Mouse (Mus musculus): ENCODE results near the gene Fam120b. TPM values are rescaled to one million over a fixed set of nuclear protein-coding genes. Genes with fewer than 3 reads are reported as not detected.

The Fam120b gene
- total and polyA plus RNA-seq, 2 experiments from 2014 or later: 35.8 to 40.6 TPM

DNA sequence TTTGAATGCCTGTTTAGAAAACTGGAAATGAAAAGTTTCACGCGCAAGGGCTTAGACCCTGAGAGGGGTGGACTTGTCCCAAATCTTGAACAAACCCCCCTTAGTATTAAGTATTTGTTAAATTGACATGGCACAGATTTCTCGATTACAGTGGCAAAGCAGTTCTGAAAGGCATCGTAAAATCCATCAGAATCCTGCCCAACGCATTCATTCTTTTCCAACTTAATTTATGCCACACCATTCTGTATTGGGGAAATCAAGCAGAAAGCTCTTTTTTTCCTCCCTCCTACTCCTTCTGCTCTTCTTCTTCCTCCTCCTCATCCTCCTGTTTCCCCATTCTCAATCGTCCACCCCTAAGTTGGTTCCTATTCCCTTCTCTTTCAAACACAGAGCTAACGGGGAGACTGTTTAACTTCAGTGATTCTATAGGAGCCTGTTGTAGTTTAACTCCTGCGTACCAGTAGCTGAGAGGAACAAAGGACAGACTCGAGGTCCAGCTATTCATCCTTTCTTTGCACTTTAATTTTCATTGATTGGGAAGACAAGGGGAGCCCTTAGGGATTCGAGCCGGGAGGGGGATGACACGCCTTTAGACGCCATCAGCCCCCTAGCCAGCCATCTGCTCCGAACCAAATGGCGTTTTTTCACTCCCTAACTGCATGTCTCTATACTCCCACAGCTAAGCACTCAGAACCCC, 17.4 kb upstream of the Fam120b start:
- no peak for ATAC-seq (ENCODE audit: low FRiP score)
- Histone ChIP-seq H3K27me3 (ENCODE audit: insufficient read depth, low read length) (0 out of 2 replicates have a peak, but pooled peaks cover 4% of the 10 kb centered on the region), H3K9ac (replicated peaks; ENCODE audit: low read length, poor library complexity, severe bottlenecking) (no peak overlapping the region), H3K4me3 (ENCODE audit: low read depth, low read length) (no peak overlapping the region), H3K27ac (ENCODE audit: low read depth, low read length) (no peak overlapping the region), H3K36me3 (ENCODE audit: insufficient read depth, low read length) (no peaks in the 10 kb centered on the region), H3K4me1 (ENCODE audit: insufficient read depth, low read length) (peaks cover 13% of the 10 kb centered on the region), H3K9me3 (ENCODE audit: low read length) (no peaks in the 10 kb centered on the region), H3K4me2 (ENCODE audit: low read depth, low read length, poor library complexity, severe bottlenecking) (no peak overlapping the region)
- WGBS: 5% methylated on average over 15 of the region's 15 CpGs
- no peak for TF ChIP-seq CTCF (IDR thresholded peaks at IDR 0.05)
- DNase-seq (ENCODE audit: low spot score): no peak

DNA sequence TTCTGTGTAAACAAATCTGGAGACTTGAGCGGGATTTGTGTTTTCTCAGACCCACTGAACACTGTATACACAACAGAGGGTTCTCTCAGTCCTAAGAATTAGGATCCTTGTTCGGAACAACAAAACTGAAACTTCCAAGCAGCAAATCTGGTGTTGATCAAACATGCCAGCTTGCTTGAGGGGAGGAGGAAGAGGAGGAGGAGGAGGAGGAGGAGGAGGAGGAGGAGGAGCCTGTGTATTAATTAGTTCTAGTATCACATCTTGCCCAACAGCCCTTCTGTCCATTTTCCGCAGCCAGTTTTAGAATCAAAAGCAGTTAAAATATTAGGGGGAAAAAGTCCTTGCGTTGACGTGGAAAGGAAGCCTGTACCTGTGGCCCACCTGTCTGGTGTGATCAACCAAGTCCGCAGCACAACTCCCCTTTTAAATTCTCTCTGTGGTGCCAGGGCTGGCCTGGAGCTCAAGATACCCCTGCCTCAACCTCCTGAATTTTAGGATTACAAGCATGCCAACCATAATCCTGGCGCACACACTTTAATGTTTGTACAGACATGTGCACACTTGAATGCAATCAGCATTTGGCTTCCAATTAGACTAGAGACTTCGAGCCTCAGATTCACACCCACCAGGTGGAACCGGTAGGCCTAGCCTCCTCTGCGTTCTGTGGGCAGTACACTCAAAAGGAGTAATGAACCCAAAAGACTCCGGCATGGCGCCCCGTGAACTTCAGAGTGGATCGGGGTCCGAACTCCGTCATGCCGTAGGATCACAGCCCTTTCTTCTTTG, 16.1 kb upstream of the Fam120b start:
- Histone ChIP-seq H3K4me3 (ENCODE audit: low read depth, low read length) (peak overlapping the region; percentile 40), H3K27me3 (ENCODE audit: insufficient read depth, low read length) (0 out of 2 replicates have a peak, but pooled peaks cover 4% of the 10 kb centered on the region), H3K27ac (ENCODE audit: low read depth, low read length) (no peak overlapping the region), H3K4me2 (ENCODE audit: low read depth, low read length, poor library complexity, severe bottlenecking) (peak overlapping the region; percentile 93), H3K9ac (replicated peaks; ENCODE audit: low read length, poor library complexity, severe bottlenecking) (peak overlapping the region; percentile 24; the same call in 1 of the 2 replicates), H3K36me3 (ENCODE audit: insufficient read depth, low read length) (no peaks in the 10 kb centered on the region), H3K9me3 (ENCODE audit: low read length) (no peaks in the 10 kb centered on the region), H3K4me1 (ENCODE audit: insufficient read depth, low read length) (peaks cover 13% of the 10 kb centered on the region)
- no peak for ATAC-seq (ENCODE audit: low FRiP score)
- DNase-seq (ENCODE audit: low spot score): no peak
- WGBS: 11% methylated on average over 17 of the region's 17 CpGs
- no peak for TF ChIP-seq CTCF (IDR thresholded peaks at IDR 0.05)

DNA sequence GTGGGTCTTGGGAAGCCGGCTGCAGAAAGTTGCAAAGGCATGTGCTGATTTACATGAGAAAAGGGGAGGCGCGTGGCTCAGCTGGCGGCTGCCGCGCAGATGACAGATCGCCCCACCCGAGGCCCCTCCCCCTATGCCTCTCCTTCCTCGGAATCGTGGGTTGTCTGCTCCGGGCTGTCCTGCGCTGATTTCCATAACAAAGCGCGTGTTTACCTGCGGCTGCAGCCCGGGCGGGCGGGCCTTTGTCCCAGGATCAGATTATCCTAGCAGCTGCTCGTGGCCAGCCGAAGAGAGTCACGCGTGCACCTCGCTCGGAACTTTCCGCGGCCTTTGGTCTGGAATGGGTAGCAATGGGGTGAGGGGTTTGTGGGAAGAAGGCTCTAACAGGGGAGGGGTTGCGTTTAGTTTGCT, 15.4 kb upstream of the Fam120b start:
- ATAC-seq (ENCODE audit: low FRiP score) (no peak), DNase-seq (ENCODE audit: low spot score) (no peak)
- no peak overlapping the region for H3K27ac ChIP-seq (ENCODE audit: low read depth, low read length)
- under 1% methylated on average over 27 of the region's 27 CpGs for WGBS
- H3K9me3 ChIP-seq (ENCODE audit: low read length): no peaks in the 10 kb centered on the region
- peak overlapping the region; percentile 93 for H3K4me2 ChIP-seq (ENCODE audit: low read depth, low read length, poor library complexity, severe bottlenecking)
- peaks cover 13% of the 10 kb centered on the region for H3K4me1 ChIP-seq (ENCODE audit: insufficient read depth, low read length)
- no peak for TF ChIP-seq CTCF (IDR thresholded peaks at IDR 0.05)
- peak overlapping the region; percentile 24 for H3K9ac ChIP-seq (replicated peaks; ENCODE audit: low read length, poor library complexity, severe bottlenecking)
- H3K27me3 ChIP-seq (ENCODE audit: insufficient read depth, low read length): 0 out of 2 replicates have a peak, but pooled peaks cover 4% of the 10 kb centered on the region
- peak overlapping the region; percentile 40 for H3K4me3 ChIP-seq (ENCODE audit: low read depth, low read length)
- H3K36me3 ChIP-seq (ENCODE audit: insufficient read depth, low read length): no peaks in the 10 kb centered on the region

DNA sequence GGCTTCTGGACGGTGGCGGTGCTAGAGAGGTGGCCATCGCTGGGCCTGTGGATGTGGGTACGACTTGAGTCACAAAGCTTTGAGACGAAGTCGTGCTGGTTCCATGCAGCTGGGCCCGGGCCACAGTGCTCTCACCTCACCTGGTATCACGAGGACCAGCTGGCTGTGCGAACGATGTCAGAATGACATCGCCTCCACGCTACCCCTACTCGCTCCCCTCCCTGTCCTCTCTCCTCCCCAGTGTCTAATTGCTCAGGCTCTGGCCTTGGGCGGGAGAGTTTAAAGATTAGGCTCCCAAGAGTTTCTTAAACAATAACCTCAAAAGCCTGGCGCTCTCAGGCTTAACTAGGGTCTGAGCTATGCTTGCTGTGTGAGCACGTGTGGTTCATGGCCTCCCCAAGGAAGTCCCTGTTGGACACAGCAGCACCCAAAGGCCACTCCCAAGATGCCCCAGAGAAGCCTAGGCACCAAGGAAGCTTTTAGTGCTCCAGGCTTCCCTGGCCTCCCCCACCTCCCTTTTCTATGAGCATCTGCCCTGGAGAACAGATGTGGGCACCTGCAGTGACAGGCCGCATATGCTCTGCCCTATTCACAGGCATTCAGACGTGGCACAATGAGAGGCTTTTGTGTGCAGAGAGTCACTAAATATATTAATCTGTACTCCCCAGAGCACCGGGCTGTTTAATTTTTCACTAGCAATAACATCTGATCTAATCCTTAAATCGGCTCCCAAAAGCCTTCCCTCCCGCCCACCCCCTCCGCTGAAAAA, 14.7 kb upstream of the Fam120b start:
- no peak for TF ChIP-seq CTCF (IDR thresholded peaks at IDR 0.05)
- peak overlapping the region; percentile 24; the same call in 1 of the 2 replicates for H3K9ac ChIP-seq (replicated peaks; ENCODE audit: low read length, poor library complexity, severe bottlenecking)
- H3K4me2 ChIP-seq (ENCODE audit: low read depth, low read length, poor library complexity, severe bottlenecking): peak overlapping the region; percentile 93
- no peaks in the 10 kb centered on the region for H3K36me3 ChIP-seq (ENCODE audit: insufficient read depth, low read length)
- H3K27ac ChIP-seq (ENCODE audit: low read depth, low read length): no peak overlapping the region
- ATAC-seq (ENCODE audit: low FRiP score) (no peak), DNase-seq (ENCODE audit: low spot score) (no peak)
- 5% methylated on average over 22 of the region's 22 CpGs for WGBS
- peak overlapping the region; percentile 40 for H3K4me3 ChIP-seq (ENCODE audit: low read depth, low read length)
- 0 out of 2 replicates have a peak, but pooled peaks cover 4% of the 10 kb centered on the region for H3K27me3 ChIP-seq (ENCODE audit: insufficient read depth, low read length)
- H3K9me3 ChIP-seq (ENCODE audit: low read length): no peaks in the 10 kb centered on the region
- peaks cover 13% of the 10 kb centered on the region for H3K4me1 ChIP-seq (ENCODE audit: insufficient read depth, low read length)

DNA sequence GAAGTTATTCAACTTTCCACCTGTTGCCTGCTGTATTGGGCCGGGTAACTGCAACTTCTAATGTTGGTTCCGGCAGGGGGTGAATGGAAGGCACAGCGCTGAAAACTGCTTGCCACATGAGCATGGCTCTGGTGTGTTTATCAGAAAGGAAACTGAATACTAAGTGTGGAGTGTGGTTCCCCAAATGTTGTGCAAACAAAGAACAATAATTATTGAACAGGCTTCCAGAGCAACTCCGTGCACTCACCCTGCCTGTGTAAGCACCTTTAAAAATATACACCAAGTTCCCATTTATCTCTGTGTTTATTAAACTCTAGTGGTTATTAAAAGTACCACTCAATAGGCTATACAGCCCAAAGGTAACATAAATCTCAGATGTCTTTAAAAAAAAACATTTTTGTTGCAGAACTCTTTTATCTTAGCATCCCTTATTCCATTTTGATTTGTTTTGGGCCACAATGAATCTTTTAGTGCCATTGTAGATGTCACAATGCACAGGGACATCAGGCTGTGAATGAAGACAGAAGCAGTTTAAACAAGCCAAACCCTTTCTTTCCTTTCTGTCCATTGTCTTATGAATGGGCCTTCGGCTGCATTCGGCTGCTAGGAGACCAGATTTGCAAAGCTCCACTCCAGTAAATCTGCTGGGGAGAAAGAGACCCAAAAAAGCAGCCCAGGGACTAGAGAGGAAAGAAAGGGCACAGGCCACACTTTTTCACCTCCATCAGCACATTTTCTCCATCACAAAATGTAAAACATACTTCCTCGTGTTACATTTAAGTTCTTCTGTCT, 13.9 kb upstream of the Fam120b start:
- H3K9me3 ChIP-seq (ENCODE audit: low read length): no peaks in the 10 kb centered on the region
- H3K4me3 ChIP-seq (ENCODE audit: low read depth, low read length): no peak overlapping the region
- ATAC-seq (ENCODE audit: low FRiP score): no peak
- no peak for TF ChIP-seq CTCF (IDR thresholded peaks at IDR 0.05)
- H3K36me3 ChIP-seq (ENCODE audit: insufficient read depth, low read length): no peaks in the 10 kb centered on the region
- H3K9ac ChIP-seq (replicated peaks; ENCODE audit: low read length, poor library complexity, severe bottlenecking): no peak overlapping the region
- DNase-seq (ENCODE audit: low spot score): no peak
- WGBS: 15% methylated on average over 7 of the region's 7 CpGs
- 0 out of 2 replicates have a peak, but pooled peaks cover 7% of the 10 kb centered on the region for H3K27me3 ChIP-seq (ENCODE audit: insufficient read depth, low read length)
- H3K4me2 ChIP-seq (ENCODE audit: low read depth, low read length, poor library complexity, severe bottlenecking): no peak overlapping the region
- peaks cover 13% of the 10 kb centered on the region for H3K4me1 ChIP-seq (ENCODE audit: insufficient read depth, low read length)
- H3K27ac ChIP-seq (ENCODE audit: low read depth, low read length): no peak overlapping the region
